Mouse (Mus musculus): Measurements from ENCODE around the gene Slc19a3. TPM values are rescaled to one million over a fixed set of nuclear protein-coding genes. Genes with fewer than 3 reads are reported as not detected.

The Slc19a3 gene
- 1 to 10 TPM; 2.3 TPM for total RNA-seq (2021)

DNA sequence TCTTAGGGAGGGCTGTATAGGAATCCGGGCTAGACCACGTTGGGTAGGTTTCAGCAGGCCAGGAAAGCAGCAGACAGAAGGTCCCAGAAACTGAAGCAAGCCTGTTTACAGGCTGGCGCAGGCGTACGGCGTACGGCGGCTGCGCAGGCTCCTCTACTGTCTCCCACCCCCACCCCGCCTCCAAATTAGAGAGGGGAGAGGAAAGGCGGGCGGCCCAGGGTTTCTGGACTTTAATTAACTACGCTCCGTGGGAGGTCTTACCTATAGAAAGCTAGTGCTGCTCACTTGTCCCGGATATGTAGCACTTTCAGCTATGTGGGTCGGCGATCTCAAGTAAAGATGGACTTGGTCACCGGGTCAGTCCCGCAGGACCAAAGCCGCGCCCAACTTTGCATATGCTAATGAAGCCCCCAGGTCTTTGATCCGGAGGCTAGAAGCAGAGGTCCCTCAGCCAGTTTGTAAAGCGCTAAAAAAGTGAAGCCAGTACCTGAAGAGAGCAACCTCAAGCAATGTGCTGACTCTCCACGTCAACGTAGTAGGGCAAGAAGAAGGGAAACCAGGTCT is at the start of gene Slc19a3:
TSS of gene Slc19a3 (minus strand) at position 340 of the 564 bp plus-strand sequence.
- DNase-seq (ENCODE audit: extremely low spot score in 1 of 2, low spot score in 1 of 2): peak; percentile 23 to 29

DNA sequence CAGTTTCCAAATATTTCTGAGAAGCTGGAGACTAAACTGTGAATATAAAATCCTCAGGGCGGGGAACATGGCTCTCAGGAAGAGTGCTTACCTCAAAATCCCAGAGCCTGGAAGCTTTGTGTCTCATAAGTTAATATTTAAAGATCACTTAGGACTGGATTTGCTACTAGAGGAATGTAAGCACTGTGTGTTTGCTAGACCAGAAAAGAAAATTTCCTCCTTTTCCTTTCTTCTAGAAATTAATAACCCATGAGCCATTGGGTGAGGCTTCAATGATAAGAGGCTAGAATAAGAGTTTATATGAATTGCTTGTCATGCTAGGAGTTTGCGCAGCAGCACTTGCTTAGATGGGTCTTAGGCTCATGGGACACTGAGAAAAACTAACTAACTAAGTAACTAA is 46.5 kb upstream of the Slc19a3 start:
- DNase-seq (ENCODE audit: extremely low spot score in 1 of 2, low spot score in 1 of 2): no peak

DNA sequence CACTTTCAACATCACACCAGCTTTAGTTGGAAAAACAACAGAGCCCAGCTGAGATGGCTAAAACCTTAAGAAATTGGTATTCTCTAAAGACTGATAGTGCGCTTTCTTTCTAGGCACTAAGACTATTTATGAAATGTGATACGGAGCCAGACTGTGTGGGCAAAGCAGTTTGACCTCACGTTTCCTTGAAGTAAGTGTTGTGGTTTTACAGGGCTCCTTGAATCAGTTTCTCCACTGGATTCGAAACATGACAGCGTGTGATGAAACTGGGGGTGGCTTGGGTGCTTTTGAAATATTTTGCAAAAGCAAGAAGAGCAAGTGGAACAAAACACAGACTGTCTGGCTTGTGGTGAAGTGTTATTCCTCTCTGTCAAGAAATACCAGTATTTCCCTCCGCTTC is 38.8 kb upstream of the Slc19a3 start:
- DNase-seq (ENCODE audit: extremely low spot score in 1 of 2, low spot score in 1 of 2): no peak

DNA sequence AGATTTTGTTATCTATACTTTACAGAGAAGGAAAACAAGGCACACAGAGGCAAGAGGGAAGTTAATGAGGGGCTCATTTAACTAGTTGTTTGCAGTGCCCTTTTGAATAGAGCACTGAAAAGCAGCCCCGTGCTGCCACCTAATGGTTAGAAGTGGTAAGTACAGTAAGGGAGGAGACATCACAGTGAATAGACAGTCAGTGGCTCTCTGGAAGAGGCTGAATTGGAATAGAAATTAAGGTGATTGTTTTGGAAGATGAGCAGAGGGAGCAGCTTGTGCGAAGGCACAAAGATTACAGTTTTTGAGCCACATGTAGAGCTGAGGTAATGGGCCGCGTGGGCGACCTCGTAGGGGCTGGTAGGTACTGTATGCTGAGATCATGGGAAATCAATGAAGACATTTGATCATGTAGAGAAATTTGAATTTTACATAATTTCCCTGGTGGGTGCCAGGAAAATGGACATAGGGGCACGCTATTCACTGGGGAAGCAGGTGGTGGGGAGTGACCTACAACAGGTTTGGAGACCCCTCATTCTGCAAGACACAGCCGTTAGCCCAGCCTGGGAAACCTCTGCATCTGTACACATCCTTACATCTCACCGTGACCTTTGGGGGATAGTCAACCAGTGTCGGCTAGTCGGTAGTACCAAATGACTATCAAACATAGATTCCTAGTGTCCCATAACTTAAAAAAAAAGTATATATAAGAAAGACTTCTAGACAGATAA is 38.1 kb upstream of the Slc19a3 start:
- no peak for DNase-seq (ENCODE audit: extremely low spot score in 1 of 2, low spot score in 1 of 2)

DNA sequence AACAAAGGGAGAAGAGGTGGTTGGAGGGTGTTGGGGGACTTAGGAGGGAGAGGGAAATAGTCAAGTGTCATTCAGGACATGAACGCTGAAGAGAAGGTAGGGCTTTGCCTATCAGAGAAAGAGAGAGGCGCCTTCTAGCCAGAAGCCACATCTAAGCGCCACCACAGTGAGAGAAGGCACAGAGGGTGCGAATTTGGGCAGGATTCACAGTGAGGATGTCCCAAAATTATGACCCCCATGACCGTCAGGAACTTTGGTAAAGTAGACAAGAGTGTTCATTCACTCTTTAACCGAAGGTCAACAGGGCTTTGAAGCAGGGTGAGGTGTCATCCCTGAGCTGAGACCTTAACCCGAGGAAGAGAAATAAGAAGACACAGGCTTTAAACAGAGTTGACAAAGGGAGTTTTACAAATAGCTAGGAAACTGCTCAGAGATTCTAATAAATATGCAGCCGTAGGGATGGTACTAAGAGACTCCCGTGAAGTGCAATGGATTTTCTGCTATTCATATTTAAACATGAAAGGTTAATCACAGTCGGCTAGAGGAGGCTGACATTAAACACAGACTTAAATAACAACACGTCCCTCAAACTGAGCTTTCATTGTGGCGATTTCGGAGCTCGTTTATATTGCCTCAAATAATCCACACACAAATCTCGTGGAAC is 37.4 kb upstream of the Slc19a3 start:
- DNase-seq (ENCODE audit: extremely low spot score in 1 of 2, low spot score in 1 of 2): no peak

DNA sequence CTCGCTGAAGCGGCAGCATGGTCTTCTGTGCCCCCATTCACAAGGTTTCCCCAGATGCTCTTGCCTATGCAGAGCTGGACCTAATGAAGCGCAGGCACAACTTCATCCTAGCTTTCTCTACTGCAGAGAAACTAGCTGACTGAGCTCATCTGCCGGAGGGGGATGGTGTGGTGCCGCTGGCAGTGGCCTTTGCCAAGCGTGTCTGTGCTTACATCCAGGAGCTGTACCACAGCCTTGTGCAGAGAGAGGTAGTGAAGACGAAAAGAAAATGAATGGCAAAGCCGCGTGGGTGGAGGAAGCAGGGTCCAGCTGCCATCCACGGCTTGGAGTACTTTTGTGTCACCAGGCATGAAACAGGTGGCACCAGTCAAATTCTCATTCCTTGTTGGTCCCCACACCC is 29.0 kb upstream of the Slc19a3 start:
- peak in 1 of 2 experiments; percentile 3 for DNase-seq (ENCODE audit: extremely low spot score in 1 of 2, low spot score in 1 of 2)

DNA sequence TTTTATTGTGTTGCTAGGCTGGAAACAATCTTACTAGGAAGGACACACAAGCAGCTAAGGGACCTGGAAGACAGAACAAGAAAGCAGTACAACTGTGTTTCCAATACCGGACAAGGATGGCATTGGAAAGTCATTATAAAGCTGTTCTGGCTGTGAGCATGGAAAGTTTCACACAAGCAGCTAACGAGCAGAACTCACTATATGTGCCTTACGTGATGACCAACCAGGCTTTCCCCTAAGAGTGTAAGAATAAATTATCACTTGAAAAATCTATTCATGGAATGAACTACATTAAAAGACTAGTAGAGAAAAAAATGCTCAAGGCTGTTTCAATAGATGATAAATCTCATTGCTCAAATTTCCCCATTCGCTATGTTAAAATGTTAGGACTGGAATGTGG is 28.3 kb upstream of the Slc19a3 start:
- DNase-seq (ENCODE audit: extremely low spot score in 1 of 2, low spot score in 1 of 2): no peak

DNA sequence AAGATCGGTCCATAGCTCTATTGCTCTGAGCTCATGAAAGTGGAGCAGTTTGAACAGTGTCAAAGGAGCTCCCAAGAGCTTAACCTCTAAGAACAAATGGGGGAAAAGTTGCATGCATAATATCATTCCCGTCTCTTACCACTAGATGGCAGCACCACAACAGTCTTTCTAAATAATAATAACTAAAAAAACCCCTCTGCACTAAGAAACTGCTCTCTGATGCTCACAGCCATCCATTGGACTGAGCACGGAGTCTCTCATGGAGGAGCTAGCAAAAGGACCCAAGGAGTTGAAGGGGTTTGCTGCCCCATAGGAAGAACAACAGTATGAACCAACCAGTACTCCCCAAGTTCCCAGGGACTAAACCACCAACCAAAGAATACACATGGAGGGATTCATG is 26.6 kb upstream of the Slc19a3 start:
- peak in 1 of 2 experiments; percentile 8 for DNase-seq (ENCODE audit: extremely low spot score in 1 of 2, low spot score in 1 of 2)

DNA sequence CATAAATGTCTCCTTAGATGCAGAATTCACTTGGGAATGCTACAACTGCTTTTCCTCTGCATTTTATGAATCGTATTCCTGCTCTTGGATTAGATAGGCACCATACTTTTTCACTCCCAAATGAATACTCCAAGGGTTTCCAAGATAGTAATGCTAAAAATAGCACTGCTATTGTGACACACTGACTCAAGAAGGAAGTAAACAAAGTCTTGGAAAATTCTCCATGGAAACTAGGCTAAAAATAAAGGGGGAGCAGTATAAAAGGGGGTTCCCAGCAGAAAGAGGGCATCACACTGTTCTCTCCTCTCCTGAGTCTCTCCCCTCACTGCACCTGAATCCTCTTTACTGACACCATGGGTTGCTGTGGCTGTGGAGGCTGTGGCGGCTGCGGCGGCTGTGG is 22.4 kb upstream of the Slc19a3 start, which contains the start of gene Krtap28-13:
TSS of gene Krtap28-13 (plus strand) at position 288 of the 400 bp plus-strand sequence.
- no peak for DNase-seq (ENCODE audit: extremely low spot score in 1 of 2, low spot score in 1 of 2)

DNA sequence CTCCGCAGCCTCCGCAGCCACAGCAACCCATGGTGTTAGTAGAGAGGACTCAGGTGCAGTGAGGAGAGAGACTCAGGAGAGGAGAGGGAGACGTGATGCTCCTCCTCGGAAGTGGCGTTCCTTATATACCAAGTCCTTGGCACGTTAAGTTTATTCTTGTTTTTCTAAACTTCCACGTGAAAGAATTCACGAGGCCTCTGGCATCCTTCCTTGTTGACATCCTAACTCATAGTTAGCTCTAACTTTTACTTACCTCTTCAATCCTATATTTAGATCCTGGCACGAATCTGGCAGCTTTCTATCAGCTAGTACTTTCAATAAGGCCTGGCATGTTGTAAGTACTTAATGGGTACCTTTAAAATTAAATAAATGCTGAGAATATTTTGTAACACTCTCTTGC is 21.0 kb upstream of the Slc19a3 start, which contains the start of gene A030005K14Rik:
TSS of gene A030005K14Rik (minus strand) at position 101 of the 400 bp plus-strand sequence.
- no peak for DNase-seq (ENCODE audit: extremely low spot score in 1 of 2, low spot score in 1 of 2)

DNA sequence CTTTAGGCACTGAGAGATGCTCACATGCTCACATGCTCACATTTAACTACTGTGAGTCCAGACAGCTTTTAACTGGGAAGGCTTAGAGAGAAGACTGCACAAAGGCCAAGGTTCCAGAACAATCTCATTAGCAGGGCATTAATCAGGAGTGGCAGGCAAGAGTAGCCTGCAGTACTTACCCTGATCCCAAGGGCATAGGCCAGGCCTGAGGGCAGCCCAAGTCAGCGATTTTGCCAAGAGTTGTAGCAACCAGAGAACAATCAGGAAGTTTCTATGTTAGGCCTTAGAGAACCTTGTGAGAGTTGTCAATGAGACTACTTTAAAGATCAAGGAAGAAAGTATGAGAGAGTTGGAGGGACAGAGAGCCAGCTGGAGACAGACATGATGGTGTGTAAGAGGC is 20.2 kb upstream of the Slc19a3 start:
- no peak for DNase-seq (ENCODE audit: extremely low spot score in 1 of 2, low spot score in 1 of 2)

DNA sequence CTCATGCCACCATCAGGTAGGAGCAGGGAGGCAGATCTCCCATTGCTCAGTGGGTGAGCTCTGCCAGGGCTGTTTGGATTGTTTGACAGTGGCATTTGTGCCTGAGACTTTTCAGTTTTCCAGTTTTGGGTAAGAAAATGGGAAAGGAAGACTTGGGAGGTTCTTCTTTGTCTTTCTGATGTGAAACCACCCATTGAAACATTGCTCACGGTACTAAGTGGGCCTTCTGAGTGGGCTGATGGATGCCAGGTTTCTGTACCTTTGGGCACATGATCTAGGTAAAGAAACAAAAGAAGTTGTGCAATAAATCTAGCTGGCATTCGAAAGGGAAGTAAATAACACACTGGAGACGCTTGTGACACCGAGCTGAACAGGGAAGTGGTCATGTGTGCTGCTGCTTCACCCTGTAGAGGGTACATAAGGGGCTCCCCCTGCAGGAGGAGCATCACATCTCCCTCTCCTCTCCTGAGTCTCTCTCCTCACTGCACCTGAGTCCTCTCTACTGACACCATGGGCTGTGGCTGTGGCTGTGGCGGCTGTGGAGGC is 6.7 kb upstream of the Slc19a3 start, which contains the start of gene Gm47969:
TSS of gene Gm47969 (plus strand) at position 51 of the 546 bp plus-strand sequence.
- DNase-seq (ENCODE audit: extremely low spot score in 1 of 2, low spot score in 1 of 2): no peak

DNA sequence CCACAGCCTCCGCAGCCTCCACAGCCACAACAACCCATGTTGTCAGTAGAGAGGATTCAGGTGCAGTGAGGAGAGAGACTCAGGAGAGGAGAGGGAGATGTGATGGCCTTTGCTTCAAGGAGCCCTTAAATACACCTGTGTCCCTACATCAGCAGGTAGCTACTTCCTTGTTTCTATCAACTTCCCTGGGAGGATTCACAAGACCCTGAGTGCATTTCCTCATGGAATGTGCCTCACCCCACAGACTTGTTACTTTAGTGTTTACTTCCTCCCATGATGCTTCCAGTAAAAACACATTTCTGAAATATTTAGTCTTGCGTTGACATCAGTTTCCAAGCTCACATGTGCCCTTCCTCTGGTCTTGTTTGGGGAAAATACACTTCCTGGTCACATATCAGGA is 4.1 kb upstream of the Slc19a3 start, which contains the start of gene Krtap28-10:
TSS of gene Krtap28-10 (minus strand) at position 101 of the 400 bp plus-strand sequence.
- no peak for DNase-seq (ENCODE audit: extremely low spot score in 1 of 2, low spot score in 1 of 2)

DNA sequence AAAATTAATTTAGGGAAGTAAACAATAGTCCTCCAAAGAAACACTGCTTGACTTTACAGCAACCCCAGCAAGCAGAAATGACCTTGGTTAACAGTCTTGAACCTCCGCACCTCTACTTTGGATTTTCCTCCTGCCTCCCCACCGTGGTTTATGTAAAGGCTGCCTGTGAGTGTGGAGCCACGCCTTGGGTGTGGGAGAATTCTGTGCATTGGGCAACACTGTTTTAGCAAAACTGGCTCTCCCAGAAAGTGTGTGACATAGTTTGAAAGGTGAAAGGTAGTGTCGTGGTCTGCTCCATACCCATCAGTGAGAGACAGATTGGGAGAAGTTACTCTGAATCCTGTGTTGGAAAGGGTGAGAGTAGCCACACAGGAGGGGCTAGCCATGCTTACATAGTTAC is 832 bp upstream of the Slc19a3 start:
- DNase-seq (ENCODE audit: extremely low spot score in 1 of 2, low spot score in 1 of 2): no peak

DNA sequence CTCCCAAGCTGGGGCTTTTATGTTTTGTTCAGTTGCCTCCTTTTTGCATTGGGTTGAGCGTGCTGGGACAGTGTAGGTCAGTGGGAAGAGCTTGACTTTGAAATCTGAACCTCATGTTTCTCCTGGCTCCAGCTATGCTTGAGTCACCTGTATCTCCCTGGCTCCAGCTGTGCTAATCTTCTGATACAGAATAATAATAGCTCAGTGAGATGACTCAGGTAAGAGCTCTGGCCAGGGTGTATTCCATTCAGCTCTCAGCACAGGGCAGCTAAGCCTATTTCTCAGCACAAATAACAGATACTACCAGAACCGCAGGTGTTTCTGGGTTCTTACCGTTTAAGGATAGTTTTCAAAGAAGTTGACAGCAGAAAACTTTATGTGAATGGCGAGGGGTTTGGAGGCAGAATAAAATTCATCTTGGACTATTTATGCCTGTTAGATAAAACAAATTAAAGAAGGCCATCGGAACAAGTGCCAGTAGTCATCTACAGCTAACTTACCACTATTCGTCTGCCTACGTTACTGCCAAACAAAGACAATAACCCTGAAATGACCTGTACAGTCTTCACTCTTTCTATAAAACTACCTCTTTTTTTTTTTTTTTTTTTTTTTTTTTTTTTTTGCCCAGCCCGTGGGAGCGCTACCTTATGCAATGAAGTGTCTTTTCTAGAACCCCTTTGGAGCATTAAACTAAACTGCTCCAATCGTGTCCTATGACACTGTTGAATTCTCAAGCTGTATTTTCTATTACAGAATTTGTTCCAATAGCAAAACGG is 1.2 kb downstream of the Slc19a3 start:
- no peak for DNase-seq (ENCODE audit: extremely low spot score in 1 of 2, low spot score in 1 of 2)

DNA sequence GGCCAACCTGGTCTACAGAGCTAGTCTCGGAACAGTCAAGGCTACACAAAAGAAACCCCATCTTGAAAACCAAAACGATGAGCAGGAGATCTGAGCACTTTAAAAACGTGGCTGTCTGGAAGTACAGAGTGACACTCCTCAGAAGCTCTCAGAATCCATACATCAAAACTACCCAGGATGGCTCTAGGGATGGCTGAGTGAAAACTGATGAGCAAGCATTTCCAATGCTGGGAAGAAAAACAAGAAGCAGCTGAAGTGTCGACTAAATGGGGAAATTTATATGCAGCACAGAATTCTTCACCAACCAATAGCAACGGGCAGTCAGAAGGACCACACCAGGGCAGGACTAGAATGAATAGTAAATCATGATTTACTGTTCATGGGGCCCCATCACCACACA is 3.7 kb downstream of the Slc19a3 start:
- DNase-seq (ENCODE audit: extremely low spot score in 1 of 2, low spot score in 1 of 2): no peak

DNA sequence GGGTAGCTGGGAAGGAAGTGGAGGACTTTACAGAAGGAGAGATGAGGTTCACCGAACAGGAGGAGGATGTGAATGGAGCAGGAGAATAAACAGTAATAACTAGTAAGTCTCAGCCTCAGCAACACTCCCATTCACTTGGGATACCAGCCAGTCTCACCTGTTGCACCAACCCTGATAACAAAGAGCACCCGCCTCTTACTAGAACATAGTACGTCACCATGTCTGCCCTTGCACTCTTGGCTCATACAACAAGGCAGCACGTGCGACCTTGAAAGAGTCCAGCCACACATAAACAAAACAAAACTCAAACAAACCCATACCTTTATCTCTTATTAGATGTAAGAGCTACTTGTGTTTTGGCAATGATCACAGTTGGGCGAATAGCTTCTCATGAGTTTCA is 5.7 kb downstream of the Slc19a3 start:
- DNase-seq (ENCODE audit: extremely low spot score in 1 of 2, low spot score in 1 of 2): no peak

DNA sequence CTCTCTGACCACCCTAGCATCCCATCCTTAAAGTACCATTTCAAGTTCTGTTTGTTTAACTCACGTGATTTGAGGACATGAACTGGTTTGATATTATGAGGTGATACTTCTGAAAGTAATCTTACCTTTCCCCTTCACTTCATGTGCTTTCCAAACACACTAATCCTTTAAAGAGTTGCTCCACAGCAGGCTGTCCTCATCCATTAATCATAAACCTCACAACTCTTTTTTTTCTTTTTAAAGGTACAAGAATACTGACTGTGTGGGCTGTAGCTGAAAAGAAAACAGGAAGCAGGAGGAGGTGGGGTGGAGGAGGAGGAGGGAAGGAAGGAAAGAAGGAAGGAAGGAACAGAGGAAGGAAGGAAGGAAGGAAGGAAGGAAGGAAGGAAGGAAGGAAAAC is 6.3 kb downstream of the Slc19a3 start:
- no peak for DNase-seq (ENCODE audit: extremely low spot score in 1 of 2, low spot score in 1 of 2)

DNA sequence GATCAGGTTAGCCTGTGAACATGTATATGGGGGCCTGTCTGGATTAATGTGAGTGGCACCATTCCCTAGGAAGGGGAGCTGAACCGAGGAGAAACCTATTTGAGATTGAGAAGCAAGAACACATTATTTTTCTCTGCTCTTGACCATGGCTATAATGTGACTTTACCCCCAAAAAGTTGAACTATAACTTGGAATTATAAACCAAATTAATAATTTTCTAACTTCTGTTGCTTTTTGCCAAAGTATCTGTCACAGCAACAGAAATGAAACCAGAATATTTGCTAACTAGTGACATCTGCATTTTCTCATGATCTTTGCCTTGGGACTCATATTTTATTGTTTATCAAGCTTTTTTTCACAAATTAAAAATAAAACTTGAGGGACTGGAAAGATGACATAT is 21.7 kb downstream of the Slc19a3 start:
- DNase-seq (ENCODE audit: extremely low spot score in 1 of 2, low spot score in 1 of 2): no peak

DNA sequence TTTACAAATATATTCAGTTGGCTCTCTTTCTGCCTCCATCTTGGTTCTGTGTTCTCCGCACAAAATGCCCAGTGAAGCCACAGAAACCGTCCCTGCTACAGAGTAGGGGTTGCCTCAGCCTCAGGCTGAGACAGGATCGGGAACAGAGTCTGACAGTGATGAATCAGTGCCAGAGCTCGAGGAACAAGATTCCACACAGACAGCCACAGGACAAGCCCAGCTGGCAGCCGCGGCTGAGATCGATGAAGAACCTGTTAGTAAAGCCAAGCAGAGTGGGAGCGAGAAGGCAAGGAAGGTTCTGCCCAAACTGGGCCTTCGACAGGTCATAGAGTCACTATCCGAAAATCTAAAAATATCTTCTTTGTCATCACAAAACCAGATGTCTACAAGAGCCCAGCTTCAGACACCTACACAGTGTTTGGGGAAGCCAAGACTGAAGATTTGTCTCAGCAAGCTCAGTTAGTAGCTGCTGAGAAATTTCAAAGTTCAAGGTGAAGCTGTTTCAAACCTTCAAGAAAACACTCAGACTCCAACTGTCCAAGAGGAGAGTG is 22.8 kb downstream of the Slc19a3 start:
- DNase-seq (ENCODE audit: extremely low spot score in 1 of 2, low spot score in 1 of 2): no peak
